Mouse (Mus musculus) kidney, postnatal 14 days (tissue): ENCODE measurements around the gene Gm17361.
"Not testable (repeated sequence)": the region's sequence is repeated elsewhere in the genome, so short reads cannot be mapped to it uniquely, and the experiment has no call there.

Experiments
- DNase-seq: peaks from one replicate; pipeline ENCODE4 v3.0.0; 2022; ENCODE audit warnings: mixed read lengths

Gene Gm17361

GRCm38 (mm10) chrX:125003863-125004262 lies at the start of gene Gm17361:
TSS of gene Gm17361 (plus strand) at chrX:125004163.
- not testable (repeated sequence) for DNase-seq
